9 mouse cellular contexts compared by ENCODE assay signal in genomic region chr2:128758724-128759340, GRCm38 (mm10). TPM values are rescaled to one million over a fixed set of nuclear protein-coding genes. Genes with fewer than 3 reads are reported as not detected.
A peak's percentile ranks its signal among the peaks of the same experiment; 100 is the strongest.
DNase-seq lines count a peak whose midpoint lies in the region; ATAC-seq lines count a peak whose summit lies in the region.
"Had no signal": no experiment of that assay in that cellular context is flagged by ENCODE, and none has a peak within 500 bp of the region (broad histone marks: within the 10 kb centered on the region; RNA-seq: fewer than 3 reads in every experiment).

No protein-coding gene starts in this region.

- no peaks in the 10 kb centered on the region for H3K27me3 ChIP-seq in heart, embryonic 13.5 days (replicated peaks)
- no peaks in the 10 kb centered on the region for H3K27me3 ChIP-seq in midbrain, embryonic 16.5 days (ENCODE audit: control insufficient read depth, insufficient read depth, low read depth, low read length)

- no peak overlapping the region for H3K4me3 ChIP-seq in heart, embryonic 13.5 days
- no peak overlapping the region for H3K4me3 ChIP-seq in midbrain, embryonic 16.5 days (ENCODE audit: low read depth, low read length)

- WGBS in heart, embryonic 13.5 days, result 45% methylated on average over 10 of the region's 10 CpGs
- 33% methylated on average over 10 of the region's 10 CpGs for WGBS in midbrain, embryonic 16.5 days

- peak; percentile 19 to 51 for DNase-seq in cerebellum, postnatal 25 days
- no peak for DNase-seq in cerebellum, adult 9-10 months
- peak; percentile 56 for DNase-seq in left cerebral cortex, postnatal 4 days
- no peak for DNase-seq in left cerebral cortex, adult 8-10 months (ENCODE audit: low spot score in 2 of 2)
- DNase-seq in T-cell, adult 2 months (ENCODE audit: low spot score), result no peak
- no peak for DNase-seq in spleen, postnatal 4 days (ENCODE audit: low spot score in 2 of 2)

- no peaks in the 10 kb centered on the region for H3K9me3 ChIP-seq in heart, embryonic 13.5 days
- no peaks in the 10 kb centered on the region for H3K9me3 ChIP-seq in midbrain, embryonic 16.5 days (replicated peaks; ENCODE audit: control insufficient read depth, low read length, poor library complexity, severe bottlenecking)

- H3K4me2 ChIP-seq in heart, embryonic 13.5 days, result peak overlapping the region; percentile 22; the same call in 1 of the 2 replicates
- H3K4me2 ChIP-seq in midbrain, embryonic 16.5 days (ENCODE audit: low read length), result peak overlapping the region; percentile 35; the same call in 1 of the 2 replicates

- intact Hi-C loops in left cerebral cortex, postnatal 4 days (cut with DNase I), result no loop called here

- peaks cover 27% of the 10 kb centered on the region for H3K4me1 ChIP-seq in heart, embryonic 13.5 days
- H3K4me1 ChIP-seq in midbrain, embryonic 16.5 days (ENCODE audit: control insufficient read depth, insufficient read depth, low read length), result no peaks in the 10 kb centered on the region

- peak overlapping the region; percentile 34; the same call in 1 of the 2 replicates for H3K27ac ChIP-seq in heart, embryonic 13.5 days (replicated peaks)
- H3K27ac ChIP-seq in midbrain, embryonic 16.5 days (ENCODE audit: low read length), result no peak overlapping the region
- H3K27ac ChIP-seq: liver, embryonic 14.5 days had no signal

- H3K9ac ChIP-seq in heart, embryonic 13.5 days, result no peak overlapping the region
- no peak overlapping the region for H3K9ac ChIP-seq in midbrain, embryonic 16.5 days (ENCODE audit: low read depth, low read length)
- H3K9ac ChIP-seq: liver, embryonic 14.5 days had no signal

- ATAC-seq in heart, embryonic 13.5 days (ENCODE audit: extremely low read depth, insufficient number of reproducible peaks, low FRiP score, low TSS enrichment), result no peak
- no peak for ATAC-seq in midbrain, embryonic 16.5 days

- peaks cover 47% of the 10 kb centered on the region for H3K36me3 ChIP-seq in heart, embryonic 13.5 days
- no peaks in the 10 kb centered on the region for H3K36me3 ChIP-seq in midbrain, embryonic 16.5 days (ENCODE audit: control insufficient read depth, insufficient read depth, low read length)

RNA-seq across cellular contexts. Expression of gene Tmem87b, which starts 59.1 kb away (rescaled TPM):
- 10 to 100 TPM; 32.0 to 33.4 TPM for total RNA-seq in left cerebral cortex, postnatal 4 days (2021)
- 10 to 100 TPM; 32.2 to 36.9 (median 32.9) TPM for total RNA-seq in left cerebral cortex, adult 8-10 months (2022)
- 23.2 and 25.6 TPM in 2 replicates for polyA plus RNA-seq in heart, embryonic 13.5 days (2015; fragmentation: Nextera tagmentation; extraction: Ambion mirVana)
- 39.3 and 42.7 TPM in 2 replicates for polyA plus RNA-seq in midbrain, embryonic 16.5 days (2015; fragmentation: Nextera tagmentation; extraction: Ambion mirVana)

Comparison
In these comparisons a context has a peak if more than half of its experiments do, and no peak if none do; other contexts are left out.
1. DNase-seq: peak in cerebellum, postnatal 25 days (2 of 2) and left cerebral cortex, postnatal 4 days (single experiment); none in cerebellum, adult 9-10 months (single experiment), left cerebral cortex, adult 8-10 months (0 of 2), T-cell, adult 2 months (single experiment) and spleen, postnatal 4 days (0 of 2).